Mouse (Mus musculus) neural tube, embryonic 13.5 days (tissue): Measurements from ENCODE around the gene Mrpl4. TPM values are rescaled to one million over a fixed set of nuclear protein-coding genes. Genes with fewer than 3 reads are reported as not detected.

Experiments
- microRNA counts: library from miRNA; unstranded; fragments of <30 nt; microRNA quantifications from one replicate; lab custom pipeline; 2016
- microRNA-seq: library from miRNA; unstranded; fragments of <30 nt; microRNA quantifications from one replicate; pipeline ENCODE4, GENCODE M21; 2016
- polyA plus RNA-seq: library from polyadenylated mRNA; unstranded; fragments of >200 nt; fragmentation: Nextera tagmentation; extraction: Ambion mirVana; gene quantifications from 2 replicates; pipeline ENCODE4 v1.2.1, GENCODE M21; 2015

Mrpl4 gene
- polyA plus RNA-seq, 1 experiment from 2014 or later: 105 TPM

MicroRNA genes within 50 kb of the gene (microRNA counts, 519-probe panel; counts per million panel counts)
- 3,615 counts per million, percentile 53 among the panel's probes with 10 or more counts for microRNA mmu-miR-1900 (lab: Ali Mortazavi, UCI)

Small RNA genes within 50 kb of the gene (microRNA-seq; reads per million reads assigned to microRNA genes)
- not detected for gene Mir1900

Other genes starting within 250 kb of the Mrpl4 start
- 0.45 and 0.59 TPM in 2 replicates for gene Col5a3, start 187.7 kb upstream of the Mrpl4 start, polyA plus RNA-seq
- not detected in 2 replicates for gene Rdh8, start 184.2 kb upstream of the Mrpl4 start, polyA plus RNA-seq
- gene A230050P20Rik, start 134.1 kb upstream of the Mrpl4 start, polyA plus RNA-seq: 2.6 and 2.7 TPM in 2 replicates
- gene Angptl6, start 123.0 kb upstream of the Mrpl4 start, polyA plus RNA-seq: 8.8 and 9.7 TPM in 2 replicates
- gene Ppan, start 114.6 kb upstream of the Mrpl4 start, polyA plus RNA-seq: 48.1 and 51.9 TPM in 2 replicates
- 253 and 267 TPM in 2 replicates for gene Eif3g, start 104.1 kb upstream of the Mrpl4 start, polyA plus RNA-seq
- gene Dnmt1, start 42.9 kb upstream of the Mrpl4 start, polyA plus RNA-seq: 54.2 and 63.7 TPM in 2 replicates
- 9.9 and 10.1 TPM in 2 replicates for gene S1pr2, start 26.0 kb upstream of the Mrpl4 start, polyA plus RNA-seq
- 3.9 and 4.8 TPM in 2 replicates for gene Icam1, start 13.2 kb downstream of the Mrpl4 start, polyA plus RNA-seq
- gene Icam4, start 26.6 kb downstream of the Mrpl4 start, polyA plus RNA-seq: 0.33 and 0.56 TPM in 2 replicates
- 0.45 and 0.68 TPM in 2 replicates for gene Icam5, start 29.3 kb downstream of the Mrpl4 start, polyA plus RNA-seq
- gene Zglp1, start 64.4 kb downstream of the Mrpl4 start, polyA plus RNA-seq: 1.4 and 2.1 TPM in 2 replicates
- gene Gm49373, start 70.4 kb downstream of the Mrpl4 start, polyA plus RNA-seq: 0.91 and 0.98 TPM in 2 replicates
- 52.1 and 60.2 TPM in 2 replicates for gene Fdx1l, start 70.9 kb downstream of the Mrpl4 start, polyA plus RNA-seq
- 1.3 and 1.6 TPM in 2 replicates for gene Gm38431, start 89.3 kb downstream of the Mrpl4 start, polyA plus RNA-seq
- gene Raver1, start 89.3 kb downstream of the Mrpl4 start, polyA plus RNA-seq: 37.3 and 38.3 TPM in 2 replicates
- gene Tyk2, start 128.5 kb downstream of the Mrpl4 start, polyA plus RNA-seq: 11.7 TPM in 2 replicates
- 228 and 273 TPM in 2 replicates for gene Cdc37, start 147.2 kb downstream of the Mrpl4 start, polyA plus RNA-seq
- 17.5 and 18.9 TPM in 2 replicates for gene Pde4a, start 163.0 kb downstream of the Mrpl4 start, polyA plus RNA-seq
- 60.9 and 64.4 TPM in 2 replicates for gene Keap1, start 236.6 kb downstream of the Mrpl4 start, polyA plus RNA-seq
- 3.0 and 3.8 TPM in 2 replicates for gene S1pr5, start 245.7 kb downstream of the Mrpl4 start, polyA plus RNA-seq